ENCODE assay signal across 12 mouse cellular contexts in genomic region chr12:45744619-45745018, GRCm38 (mm10).
"Had no signal": no experiment of that assay in that cellular context is flagged by ENCODE, and none has a peak within 500 bp of the region (broad histone marks: within the 10 kb centered on the region; RNA-seq: fewer than 3 reads in every experiment).

No protein-coding gene starts in this region.

- DNase-seq: retina, postnatal 1 day; right cerebral cortex, adult 18-20 months; right cerebral cortex, postnatal 14 days; right cerebral cortex, postnatal 25 days; right cerebral cortex, postnatal 4 days; spleen, adult 18-20 months; thymus, adult 18-20 months; thymus, adult 2 months; thymus, postnatal 14 days; thymus, postnatal 25 days; thymus, postnatal 36 days; thymus, postnatal 4 days had no signal
